Mouse (Mus musculus) forebrain, postnatal 0 days (tissue): Measurements from ENCODE around the gene Dlgap1. TPM values are rescaled to one million over a fixed set of nuclear protein-coding genes. Genes with fewer than 3 reads are reported as not detected.

Source experiments
- ATAC-seq: fragments of 200-750 bp; cut with Nextera tagmentation; 2 replicates; pipeline ENCODE4 v1.8.0; 2017; ENCODE audit warnings: mild to moderate bottlenecking, moderate library complexity
- DNase-seq: peaks from one replicate; pipeline ENCODE4 v3.0.0-alpha.2; 2015
- H3K27ac ChIP-seq: fragments of 300-500 bp; sonication (generic); 2 replicates; pipeline ENCODE4 v1.5.1; 2014; ENCODE audit warnings: low read depth, mild to moderate bottlenecking, antibody characterized with exemption, low read length, moderate library complexity, mixed read lengths
- H3K27me3 ChIP-seq: fragments of 300-500 bp; sonication (generic); 2 replicates; pipeline ENCODE4 v1.6.1; 2014; ENCODE audit warnings: mild to moderate bottlenecking, low read length, mixed read lengths; ENCODE audit not compliant: insufficient read depth
- H3K36me3 ChIP-seq: fragments of 300-500 bp; sonication (generic); 2 replicates; pipeline ENCODE4 v1.6.1; 2014; ENCODE audit warnings: mild to moderate bottlenecking, moderate library complexity; ENCODE audit not compliant: insufficient read depth
- H3K4me1 ChIP-seq: fragments of 300-500 bp; sonication (generic); 2 replicates; pipeline ENCODE4 v1.6.1; 2014; ENCODE audit warnings: antibody characterized with exemption; ENCODE audit not compliant: insufficient read depth
- H3K4me2 ChIP-seq: fragments of 300-500 bp; sonication (generic); 2 replicates; pipeline ENCODE4 v1.6.1; 2014; ENCODE audit warnings: low read depth, mild to moderate bottlenecking, moderate library complexity
- H3K4me3 ChIP-seq: fragments of 300-500 bp; sonication (generic); 2 replicates; pipeline ENCODE4 v1.5.1; 2014; ENCODE audit warnings: low read depth, low read length, mixed read lengths
- H3K9ac ChIP-seq: fragments of 300-500 bp; sonication (generic); 2 replicates; pipeline ENCODE4 v1.6.1; 2014; ENCODE audit warnings: mild to moderate bottlenecking
- H3K9me3 ChIP-seq: fragments of 300-500 bp; sonication (generic); 2 replicates; pipeline ENCODE4 v1.6.1; 2016; ENCODE audit warnings: low read length
- CTCF ChIP-seq: sonication (generic); IDR thresholded peaks from 2 replicates; pipeline ENCODE4 v1.5.1; 2016; ENCODE audit warnings: antibody characterized with exemption, control low read depth, low read depth
- WGBS: fragments of 180-500 bp; shearing (Covaris S2); extraction: QIAGEN DNeasy Blood & Tissue Kit; methylation state at CpG from one replicate; pipeline ENCODE4 v1.1.7; 2014; 5-methylcytosine and 5-hydroxymethylcytosine counted together
- polyA plus RNA-seq: library from polyadenylated mRNA; unstranded; fragments of >200 nt; fragmentation: Nextera tagmentation; extraction: Ambion mirVana; gene quantifications from 2 replicates; pipeline ENCODE4 v1.2.1, GENCODE M21; 2015
- total RNA-seq: library from RNA; depleted of rRNA; stranded (reverse); fragments of >200 nt; gene quantifications from 2 replicates; pipeline ENCODE4 v1.2.3, GENCODE M21; 2014

Gene Dlgap1
- total and polyA plus RNA-seq, 2 experiments from 2014 or later, result 44.8 to 105 TPM

DNA sequence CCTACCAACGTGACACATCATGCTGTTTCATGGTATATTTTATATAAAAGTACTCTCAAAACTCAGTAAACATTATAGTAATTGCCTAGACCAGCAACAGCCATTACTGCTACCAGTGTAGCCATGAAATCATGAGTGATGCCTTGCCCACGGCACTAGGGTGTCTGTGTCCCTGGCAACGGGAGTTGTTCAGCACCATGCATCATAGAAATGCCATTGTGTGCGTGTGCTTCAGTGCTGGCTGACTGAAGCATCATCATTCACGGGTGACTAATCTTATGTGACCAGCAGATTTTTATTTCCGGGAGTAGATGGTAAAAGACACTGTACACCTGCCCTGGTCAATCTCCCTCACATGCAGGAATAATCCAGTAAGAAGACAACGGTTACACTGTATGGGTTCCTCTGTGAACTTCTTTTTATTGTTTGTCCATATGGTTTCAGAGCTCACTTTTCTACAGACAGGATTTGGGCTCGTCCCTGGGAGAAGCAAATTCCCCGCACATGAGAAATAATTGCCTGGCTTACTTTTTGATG is 203.7 kb downstream of the Dlgap1 start:
- TF ChIP-seq CTCF, result no peak
- H3K4me3 ChIP-seq, result no peak overlapping the region
- H3K4me1 ChIP-seq, result no peaks in the 10 kb centered on the region
- ATAC-seq, result no peak
- no peak overlapping the region for H3K9ac ChIP-seq
- no peaks in the 10 kb centered on the region for H3K27me3 ChIP-seq
- H3K27ac ChIP-seq, result no peak overlapping the region
- H3K36me3 ChIP-seq, result no peaks in the 10 kb centered on the region
- DNase-seq, result no peak
- H3K9me3 ChIP-seq, result no peaks in the 10 kb centered on the region
- no peak overlapping the region for H3K4me2 ChIP-seq
- 73% methylated on average over 9 of the region's 9 CpGs for WGBS

DNA sequence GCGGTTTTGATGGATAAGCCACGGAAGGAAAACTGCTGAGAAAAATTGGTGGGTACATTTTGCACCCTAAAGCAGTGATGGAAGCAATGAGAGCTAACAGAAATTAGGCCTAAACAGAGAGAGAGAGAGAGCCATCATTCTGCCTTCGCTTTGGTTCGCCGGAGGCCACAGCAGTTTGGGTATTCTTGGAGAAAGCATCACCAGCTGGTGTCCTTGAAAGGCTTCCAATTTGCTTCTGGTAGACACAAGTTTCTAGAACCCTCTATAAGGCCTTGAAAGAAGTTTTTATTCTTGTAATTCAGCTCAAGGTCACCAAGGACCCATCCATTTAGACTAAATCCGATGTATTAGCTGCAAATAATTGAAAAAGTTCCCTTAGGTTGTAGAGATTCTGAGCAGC is 205.0 kb downstream of the Dlgap1 start:
- no peaks in the 10 kb centered on the region for H3K27me3 ChIP-seq
- peak; percentile 4 for DNase-seq
- H3K9me3 ChIP-seq, result no peaks in the 10 kb centered on the region
- no peak for TF ChIP-seq CTCF
- H3K27ac ChIP-seq, result no peak overlapping the region
- H3K4me3 ChIP-seq, result no peak overlapping the region
- no peaks in the 10 kb centered on the region for H3K36me3 ChIP-seq
- H3K9ac ChIP-seq, result no peak overlapping the region
- 72% methylated on average over 6 of the region's 6 CpGs for WGBS
- ATAC-seq, result no peak
- H3K4me2 ChIP-seq, result no peak overlapping the region
- no peaks in the 10 kb centered on the region for H3K4me1 ChIP-seq

DNA sequence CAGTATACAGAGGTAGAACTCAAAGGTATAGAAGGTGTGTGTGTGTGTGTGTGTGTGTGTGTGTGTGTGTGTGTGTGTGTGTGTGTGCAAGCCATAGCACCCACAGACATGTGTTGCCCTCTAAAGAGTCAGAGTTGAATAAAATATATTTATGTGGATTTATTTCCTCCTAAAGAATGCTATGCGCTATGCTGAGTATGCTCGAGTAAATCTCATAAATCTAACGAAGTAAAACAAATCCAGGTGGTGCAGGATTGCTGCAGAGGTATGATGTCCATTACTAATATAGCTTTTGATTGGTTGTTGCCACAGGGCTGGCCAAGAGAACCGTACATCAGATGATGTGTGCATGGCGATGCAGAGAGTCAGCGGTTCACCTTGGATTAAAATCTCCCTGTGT is 222.4 kb downstream of the Dlgap1 start:
- Histone ChIP-seq H3K4me1 (no peaks in the 10 kb centered on the region), H3K4me2 (no peak overlapping the region), H3K27ac (no peak overlapping the region), H3K36me3 (no peaks in the 10 kb centered on the region), H3K27me3 (no peaks in the 10 kb centered on the region), H3K9me3 (no peaks in the 10 kb centered on the region), H3K9ac (no peak overlapping the region), H3K4me3 (no peak overlapping the region)
- WGBS, result 92% methylated on average over 6 of the region's 6 CpGs
- no peak for TF ChIP-seq CTCF
- no peak for DNase-seq
- ATAC-seq, result no peak

- no peaks in the 10 kb centered on the region for H3K27me3 ChIP-seq
- H3K9me3 ChIP-seq, result no peaks in the 10 kb centered on the region
- no peaks in the 10 kb centered on the region for H3K36me3 ChIP-seq
- no peak for DNase-seq
- H3K4me2 ChIP-seq, result no peak overlapping the region
- TF ChIP-seq CTCF, result no peak
- no peak overlapping the region for H3K4me3 ChIP-seq
- WGBS, result 39% methylated on average over 3 of the region's 3 CpGs
- H3K4me1 ChIP-seq, result no peaks in the 10 kb centered on the region
- no peak overlapping the region for H3K9ac ChIP-seq
- ATAC-seq, result no peak
- no peak overlapping the region for H3K27ac ChIP-seq
These were observed 254.0 kb downstream of the Dlgap1 start for GRCm38 (mm10) chr17:70222891-70223290.

- peak; percentile 6; the same call in 1 of the 2 replicates for ATAC-seq
- Histone ChIP-seq H3K4me1 (no peaks in the 10 kb centered on the region), H3K9me3 (no peaks in the 10 kb centered on the region), H3K27ac (no peak overlapping the region), H3K27me3 (no peaks in the 10 kb centered on the region), H3K4me2 (no peak overlapping the region), H3K9ac (no peak overlapping the region), H3K36me3 (no peaks in the 10 kb centered on the region), H3K4me3 (no peak overlapping the region)
- TF ChIP-seq CTCF, result no peak
- no peak for DNase-seq
- WGBS, result 53% methylated on average over 7 of the region's 7 CpGs
These were observed 278.5 kb downstream of the Dlgap1 start for GRCm38 (mm10) chr17:70247342-70247741.

DNA sequence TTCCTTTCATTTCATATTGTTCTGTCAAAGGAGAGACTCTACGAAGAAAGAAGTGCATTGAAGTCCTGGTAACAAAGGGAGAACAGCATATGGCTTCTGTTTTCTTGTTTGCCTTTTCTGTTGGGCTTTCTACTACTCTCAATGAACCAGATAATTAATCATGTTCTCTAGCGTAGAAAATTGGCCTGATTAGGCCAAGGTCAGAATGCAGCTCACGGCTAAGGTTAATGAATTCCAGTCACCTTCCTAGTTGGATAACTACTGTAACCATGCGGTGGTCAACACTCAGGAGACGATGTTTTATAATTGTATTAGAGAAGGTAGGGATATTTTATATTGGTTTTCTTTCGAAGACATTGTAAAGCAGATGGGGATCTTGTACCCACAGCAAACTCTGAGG is 279.4 kb downstream of the Dlgap1 start:
- Histone ChIP-seq H3K27me3 (no peaks in the 10 kb centered on the region), H3K27ac (no peak overlapping the region), H3K36me3 (no peaks in the 10 kb centered on the region), H3K4me3 (no peak overlapping the region), H3K4me1 (no peaks in the 10 kb centered on the region), H3K9me3 (no peaks in the 10 kb centered on the region), H3K4me2 (no peak overlapping the region), H3K9ac (no peak overlapping the region)
- 38% methylated on average over 6 of the region's 6 CpGs for WGBS
- no peak for ATAC-seq
- no peak for TF ChIP-seq CTCF
- no peak for DNase-seq

GRCm38 (mm10) chr17:70252476-70252875 is 283.6 kb downstream of the Dlgap1 start:
- H3K27me3 ChIP-seq, result no peaks in the 10 kb centered on the region
- 90% methylated on average over 3 of the region's 3 CpGs for WGBS

DNA sequence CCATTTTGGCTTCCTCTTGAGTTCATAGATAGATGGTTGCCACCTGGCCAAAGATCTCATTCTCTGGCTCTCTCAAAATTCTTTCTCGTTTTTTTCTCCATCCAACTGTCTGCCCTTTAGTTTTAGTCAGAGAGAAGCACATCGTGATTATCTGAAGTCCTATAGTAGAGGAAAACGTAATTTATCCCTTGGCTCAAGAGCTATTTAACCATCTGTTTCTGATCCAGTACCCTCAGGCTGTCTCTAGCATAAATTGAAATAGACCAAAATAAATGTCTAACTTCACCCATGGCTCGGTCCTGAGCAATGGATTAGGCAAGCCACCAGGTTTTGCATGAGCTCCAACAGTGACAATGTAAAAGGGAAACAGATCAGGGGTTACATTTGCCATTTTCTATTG is 287.5 kb downstream of the Dlgap1 start:
- ATAC-seq (peak; percentile 14; the same call in 1 of the 2 replicates), DNase-seq (no peak)
- Histone ChIP-seq H3K27ac (no peak overlapping the region), H3K27me3 (no peaks in the 10 kb centered on the region), H3K4me1 (no peaks in the 10 kb centered on the region), H3K9ac (no peak overlapping the region), H3K4me3 (no peak overlapping the region), H3K36me3 (no peaks in the 10 kb centered on the region), H3K9me3 (no peaks in the 10 kb centered on the region), H3K4me2 (no peak overlapping the region)
- WGBS, result 67% methylated on average over 4 of the region's 4 CpGs
- no peak for TF ChIP-seq CTCF

More at GRCm38 (mm10) chr17:70252476-70252875, 283.6 kb downstream of the Dlgap1 start:
- H3K9me3 ChIP-seq, result no peaks in the 10 kb centered on the region
- no peaks in the 10 kb centered on the region for H3K36me3 ChIP-seq
- H3K27ac ChIP-seq, result no peak overlapping the region
- H3K9ac ChIP-seq, result no peak overlapping the region
- H3K4me1 ChIP-seq, result no peaks in the 10 kb centered on the region
- DNase-seq (no peak), ATAC-seq (no peak)
- no peak for TF ChIP-seq CTCF
- no peak overlapping the region for H3K4me2 ChIP-seq
- no peak overlapping the region for H3K4me3 ChIP-seq
